Mouse (Mus musculus) liver, postnatal 0 days (tissue): ENCODE data around the gene Gja1.

Experiments used
- CTCF ChIP-seq: sonication (generic); IDR thresholded peaks from 2 replicates; pipeline ENCODE4 v1.5.1; 2016; ENCODE audit warnings: antibody characterized with exemption, low read depth
- EP300 ChIP-seq: IDR thresholded peaks from 2 replicates; pipeline ENCODE4 v1.6.1; 2016; ENCODE audit warnings: antibody characterized with exemption, low read depth, mild to moderate bottlenecking

- TF ChIP-seq CTCF (no peak), EP300 (peak; percentile 54)
Measured at GRCm38 (mm10) chr10:56439638-56440037, 62.5 kb downstream of the Gja1 start.
